Mouse (Mus musculus): ENCODE data around the gene Arpc4. TPM values are rescaled to one million over a fixed set of nuclear protein-coding genes. Genes with fewer than 3 reads are reported as not detected.

Gene Arpc4
- total and polyA plus RNA-seq, 3 experiments = 231 to 375 TPM; not detected in 1

GRCm38 (mm10) chr6:113373491-113373890 lies 4.4 kb upstream of the Arpc4 start:
- Histone ChIP-seq H3K79me2 (ENCODE audit: control insufficient read depth, insufficient read depth, low read length, poor library complexity) (peaks cover 8% of the 10 kb centered on the region), H3K9ac (ENCODE audit: control insufficient read depth, low read depth, low read length, poor library complexity, severe bottlenecking) (no peak overlapping the region), H3K36me3 (ENCODE audit: control insufficient read depth in 1 of 2, insufficient read depth in 2 of 2, low read length in 2 of 2) (peaks cover 0 to 4% of the 10 kb centered on the region in 2 experiments; a peak in 2 of 4 replicates), H3K9me3 (replicated peaks; ENCODE audit: insufficient read depth, low read length) (no peaks in the 10 kb centered on the region), H3K27me3 (ENCODE audit: control insufficient read depth in 1 of 2, insufficient read depth in 2 of 2, low read length in 2 of 2) (no peaks in the 10 kb centered on the region), H3K27ac (ENCODE audit: control insufficient read depth, low read depth, low read length) (no peak overlapping the region), H3K4me1 (ENCODE audit: control insufficient read depth in 1 of 2, insufficient read depth in 2 of 2, low read length in 2 of 2) (peaks cover 0 to 6% of the 10 kb centered on the region in 2 experiments; a peak in 2 of 4 replicates), H3K4me3 (ENCODE audit: control insufficient read depth in 1 of 2, insufficient read depth in 1 of 2, low read depth in 2 of 2, low read length in 2 of 2) (no peak overlapping the region)
- DNase-seq (ENCODE audit: low read depth, low spot score) = peak; percentile 30
- TF ChIP-seq TCF12 (IDR thresholded peaks at IDR 0.05; ENCODE audit: low read depth, low read length) (0 out of 2 replicates have a peak, but pooled peaks have one; percentile 19), E2F4 (IDR thresholded peaks at IDR 0.05; ENCODE audit: borderline replicate concordance, low read depth, low read length) (no peak), UBTF (IDR thresholded peaks at IDR 0.05; ENCODE audit: borderline replicate concordance, insufficient read depth, low read depth, low read length) (no peak), EP300 (IDR thresholded peaks at IDR 0.05; ENCODE audit: low read depth in 1 of 2, low read length in 2 of 2) (0 out of 4 replicates have a peak, but pooled peaks of 1 of the 2 experiments have one; percentile 10), SMC3 (IDR thresholded peaks at IDR 0.05; ENCODE audit: low read depth, low read length) (0 out of 2 replicates have a peak, but pooled peaks have one; percentile 3), ETS1 (IDR thresholded peaks at IDR 0.05; ENCODE audit: low read depth, low read length) (no peak), TAL1 (IDR thresholded peaks at IDR 0.05; ENCODE audit: low read length) (peak; percentile 21; the same call in 1 of the 2 replicates)

- TF ChIP-seq ZNF384 (IDR thresholded peaks at IDR 0.05; ENCODE audit: low read depth, low read length) (no peak), USF2 (IDR thresholded peaks at IDR 0.05; ENCODE audit: borderline replicate concordance in 1 of 2, insufficient read depth in 1 of 2, low read depth in 1 of 2, low read length in 2 of 2) (no peak), TBP (IDR thresholded peaks at IDR 0.05; ENCODE audit: low read depth, low read length) (peak; percentile 82), ETS1 (IDR thresholded peaks at IDR 0.05; ENCODE audit: low read depth, low read length) (no peak; the same call in 1 of the 2 replicates), RAD21 (IDR thresholded peaks at IDR 0.05; ENCODE audit: low read depth, low read length) (no peak), CTCF (IDR thresholded peaks at IDR 0.05 in 2 of 3, conservative IDR thresholded peaks at IDR 0.05 in 1 of 3; ENCODE audit: control insufficient read depth in 1 of 3, insufficient read depth in 1 of 3, low read depth in 2 of 3, low read length in 3 of 3, poor library complexity in 1 of 3, severe bottlenecking in 1 of 3) (no peak), POLR2A (IDR thresholded peaks at IDR 0.05; ENCODE audit: control insufficient read depth in 1 of 2, insufficient read depth in 1 of 2, low read depth in 1 of 2, low read length in 2 of 2, poor library complexity in 1 of 2) (peak in 1 of 2 experiments; percentile 81; a peak in 2 of 4 replicates), RCOR1 (IDR thresholded peaks at IDR 0.05; ENCODE audit: low read depth, low read length) (no peak), UBTF (IDR thresholded peaks at IDR 0.05; ENCODE audit: borderline replicate concordance, insufficient read depth, low read depth, low read length) (no peak), NELFE (IDR thresholded peaks at IDR 0.05; ENCODE audit: low read depth, low read length) (peak; percentile 58), MXI1 (IDR thresholded peaks at IDR 0.05; ENCODE audit: low read depth, low read length) (no peak), NRF1 (IDR thresholded peaks at IDR 0.05; ENCODE audit: insufficient read depth, low read depth, low read length, poor library complexity, severe bottlenecking) (no peak)
- DNase-seq (ENCODE audit: low read depth, low spot score) = no peak
- Histone ChIP-seq H3K9ac (ENCODE audit: control insufficient read depth, low read depth, low read length, poor library complexity, severe bottlenecking) (peak overlapping the region; percentile 92), H3K4me3 (ENCODE audit: control insufficient read depth in 1 of 2, insufficient read depth in 1 of 2, low read depth in 2 of 2, low read length in 2 of 2) (peak overlapping the region; percentile 82 to 95), H3K79me2 (ENCODE audit: control insufficient read depth, insufficient read depth, low read length, poor library complexity) (peaks cover 33% of the 10 kb centered on the region), H3K4me1 (ENCODE audit: control insufficient read depth in 1 of 2, insufficient read depth in 2 of 2, low read length in 2 of 2) (peaks cover 0 to 12% of the 10 kb centered on the region in 2 experiments; a peak in 2 of 4 replicates), H3K36me3 (ENCODE audit: control insufficient read depth in 1 of 2, insufficient read depth in 2 of 2, low read length in 2 of 2) (peaks cover 7 to 20% of the 10 kb centered on the region in 2 experiments), H3K27ac (ENCODE audit: control insufficient read depth, low read depth, low read length) (peak overlapping the region; percentile 42), H3K27me3 (ENCODE audit: control insufficient read depth in 1 of 2, insufficient read depth in 2 of 2, low read length in 2 of 2) (no peaks in the 10 kb centered on the region), H3K9me3 (replicated peaks; ENCODE audit: insufficient read depth, low read length) (no peaks in the 10 kb centered on the region)
Measured at GRCm38 (mm10) chr6:113377172-113377495, 781 bp upstream of the Arpc4 start.

All from MEL (cell line).